Mouse (Mus musculus): ENCODE measurements around the gene Eya4.

- TF ChIP-seq GATA1 (IDR thresholded peaks at IDR 0.05; ENCODE audit: low read length) (no peak), TAL1 (IDR thresholded peaks at IDR 0.05; ENCODE audit: low read length) (no peak)
Observed at GRCm38 (mm10) chr10:23337250-23337649, 13.3 kb downstream of the Eya4 start.

All from erythroblast, embryonic 14.5 days (primary cell).